Mouse (Mus musculus) thymus, adult 2 months (tissue): ENCODE data around the gene Olfr1107.

Source experiments
- CTCF ChIP-seq: fragments of 200-500 bp; IDR thresholded peaks from 2 replicates; pipeline ENCODE4 v1.5.1; 2012; ENCODE audit warnings: mild to moderate bottlenecking, control low read depth, low read length, moderate library complexity, borderline replicate concordance; ENCODE audit not compliant: control insufficient read depth, poor library complexity, insufficient read depth; ENCODE audit errors: extremely low read depth
- POLR2A ChIP-seq: fragments of 200-500 bp; IDR thresholded peaks from 2 replicates; pipeline ENCODE4 v1.6.1; 2012; ENCODE audit warnings: mild to moderate bottlenecking, low read length, control low read depth, moderate library complexity; ENCODE audit not compliant: control insufficient read depth, poor library complexity, insufficient read depth; ENCODE audit errors: extremely low read depth

DNA sequence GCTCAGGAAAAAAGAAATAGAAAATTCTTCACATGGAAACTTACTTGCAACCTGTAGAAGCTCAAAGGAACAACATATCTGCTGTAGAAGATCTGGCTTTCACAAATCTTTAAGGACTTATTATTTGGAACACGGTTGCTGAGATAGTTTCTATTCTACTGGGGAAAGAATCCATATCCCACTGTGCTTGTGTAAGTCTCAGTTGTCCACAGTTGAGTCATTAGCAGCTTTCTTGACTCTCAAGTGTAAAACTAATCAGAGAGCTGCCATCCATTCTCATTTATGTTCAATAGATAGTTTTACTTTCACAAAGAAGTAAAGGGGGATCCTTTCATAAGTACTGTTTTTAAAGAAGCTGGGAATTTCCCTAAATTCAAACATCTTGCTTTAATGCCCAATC is 20.3 kb upstream of the Olfr1107 start, which contains the start of gene Olfr1109:
- no peak for TF ChIP-seq CTCF
- no peak for TF ChIP-seq POLR2A
